Mouse (Mus musculus): Measurements from ENCODE around the gene Mamld1. TPM values are rescaled to one million over a fixed set of nuclear protein-coding genes. Genes with fewer than 3 reads are reported as not detected.

Mamld1 gene
- polyA plus RNA-seq, 1 experiment = 4.2 TPM

DNA sequence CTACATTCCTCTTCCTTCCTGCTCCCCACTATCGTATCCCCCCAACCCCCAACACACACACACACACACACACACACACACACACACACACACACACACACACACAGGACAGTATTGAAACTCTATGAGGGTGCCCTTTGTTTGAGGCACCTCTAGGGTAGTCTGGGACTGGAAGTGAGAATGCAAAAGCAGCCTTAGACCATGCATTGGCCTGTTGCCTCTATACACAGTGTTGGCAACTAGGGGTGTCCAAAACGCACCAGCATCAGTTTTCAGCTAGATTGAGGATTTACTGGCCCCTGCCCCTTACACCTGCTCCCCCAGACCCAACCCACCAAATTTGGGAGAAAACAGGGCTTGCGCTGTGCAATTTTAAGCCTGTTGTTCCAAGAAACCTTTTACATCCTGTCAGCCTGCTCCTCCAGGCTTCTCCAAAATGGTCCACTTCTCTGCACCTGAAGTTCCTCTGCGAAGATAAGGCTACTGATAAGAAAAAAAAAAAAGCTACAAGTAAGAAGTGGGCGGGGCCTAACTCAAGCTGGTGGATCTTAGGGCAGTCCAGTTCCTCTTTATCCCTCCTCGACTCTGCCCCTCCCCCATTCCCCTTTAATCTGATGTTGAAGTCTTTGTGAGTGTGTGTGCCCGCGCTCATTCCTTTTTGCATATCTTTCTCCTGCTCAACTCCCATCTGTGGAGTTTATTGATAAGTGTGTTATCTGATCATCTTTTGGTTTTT is 2.6 kb downstream of the Mamld1 start:
- Histone ChIP-seq H3K27ac (ENCODE audit: control insufficient read depth, insufficient read depth, low read depth, low read length) (peak overlapping the region; percentile 32; the same call in 1 of the 2 replicates), H3K27me3 (ENCODE audit: control insufficient read depth, insufficient read depth, low read length) (no peaks in the 10 kb centered on the region), H3K4me3 (ENCODE audit: control insufficient read depth, low read depth, low read length) (peak overlapping the region; percentile 37), H3K4me1 (ENCODE audit: control insufficient read depth, insufficient read depth, low read length) (peaks cover 17% of the 10 kb centered on the region), H3K36me3 (ENCODE audit: control insufficient read depth, insufficient read depth, low read length) (no peaks in the 10 kb centered on the region)
- TF ChIP-seq POLR2A (IDR thresholded peaks at IDR 0.05; ENCODE audit: control insufficient read depth, low read depth, low read length) (no peak), CTCF (IDR thresholded peaks at IDR 0.05; ENCODE audit: control insufficient read depth, insufficient read depth, insufficient replicate concordance, low read depth, low read length) (no peak)

DNA sequence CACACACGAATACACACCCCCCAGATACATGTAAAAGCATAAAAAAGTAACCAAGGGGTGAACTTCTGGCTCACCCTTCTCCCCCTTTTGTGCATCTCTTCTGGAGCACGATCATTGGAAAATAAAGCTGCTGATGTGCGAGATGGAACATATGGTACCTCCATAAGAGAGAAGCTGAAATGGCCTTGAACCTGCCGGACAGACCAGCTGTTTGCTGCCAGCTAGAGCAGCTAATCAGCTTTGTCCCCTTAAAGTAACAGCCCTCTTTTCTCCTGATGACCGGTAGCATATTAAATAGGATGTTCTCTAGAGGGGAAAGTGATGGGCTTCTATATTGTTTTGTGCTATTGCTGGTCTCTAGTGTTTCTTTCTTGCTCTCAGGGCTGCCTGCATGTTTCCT is 3.2 kb downstream of the Mamld1 start:
- Histone ChIP-seq H3K27me3 (ENCODE audit: control insufficient read depth, insufficient read depth, low read length) (no peaks in the 10 kb centered on the region), H3K36me3 (ENCODE audit: control insufficient read depth, insufficient read depth, low read length) (no peaks in the 10 kb centered on the region), H3K27ac (ENCODE audit: control insufficient read depth, insufficient read depth, low read depth, low read length) (peak overlapping the region; percentile 32; the same call in 1 of the 2 replicates), H3K4me3 (ENCODE audit: control insufficient read depth, low read depth, low read length) (no peak overlapping the region), H3K4me1 (ENCODE audit: control insufficient read depth, insufficient read depth, low read length) (peaks cover 17% of the 10 kb centered on the region)
- TF ChIP-seq POLR2A (IDR thresholded peaks at IDR 0.05; ENCODE audit: control insufficient read depth, low read depth, low read length) (no peak), CTCF (IDR thresholded peaks at IDR 0.05; ENCODE audit: control insufficient read depth, insufficient read depth, insufficient replicate concordance, low read depth, low read length) (no peak)

GRCm38 (mm10) chrX:71056968-71057367 is 6.9 kb downstream of the Mamld1 start:
- H3K27me3 ChIP-seq (ENCODE audit: control insufficient read depth, insufficient read depth, low read length) = no peaks in the 10 kb centered on the region
- no peaks in the 10 kb centered on the region for H3K36me3 ChIP-seq (ENCODE audit: control insufficient read depth, insufficient read depth, low read length)
- peak overlapping the region; percentile 13; the same call in 1 of the 2 replicates for H3K27ac ChIP-seq (ENCODE audit: control insufficient read depth, insufficient read depth, low read depth, low read length)
- H3K4me3 ChIP-seq (ENCODE audit: control insufficient read depth, low read depth, low read length) = no peak overlapping the region
- no peak for TF ChIP-seq CTCF (IDR thresholded peaks at IDR 0.05; ENCODE audit: control insufficient read depth, insufficient read depth, insufficient replicate concordance, low read depth, low read length)
- no peak for TF ChIP-seq POLR2A (IDR thresholded peaks at IDR 0.05; ENCODE audit: control insufficient read depth, low read depth, low read length)
- H3K4me1 ChIP-seq (ENCODE audit: control insufficient read depth, insufficient read depth, low read length) = peaks cover 4% of the 10 kb centered on the region

GRCm38 (mm10) chrX:71085092-71085807 is 35.2 kb downstream of the Mamld1 start:
- TF ChIP-seq POLR2A (IDR thresholded peaks at IDR 0.05; ENCODE audit: control insufficient read depth, low read depth, low read length) (no peak), CTCF (IDR thresholded peaks at IDR 0.05; ENCODE audit: control insufficient read depth, insufficient read depth, insufficient replicate concordance, low read depth, low read length) (no peak)
- H3K4me3 ChIP-seq (ENCODE audit: control insufficient read depth, low read depth, low read length) = no peak overlapping the region
- no peaks in the 10 kb centered on the region for H3K27me3 ChIP-seq (ENCODE audit: control insufficient read depth, insufficient read depth, low read length)
- no peaks in the 10 kb centered on the region for H3K36me3 ChIP-seq (ENCODE audit: control insufficient read depth, insufficient read depth, low read length)
- H3K27ac ChIP-seq (ENCODE audit: control insufficient read depth, insufficient read depth, low read depth, low read length) = no peak overlapping the region
- no peaks in the 10 kb centered on the region for H3K4me1 ChIP-seq (ENCODE audit: control insufficient read depth, insufficient read depth, low read length)

DNA sequence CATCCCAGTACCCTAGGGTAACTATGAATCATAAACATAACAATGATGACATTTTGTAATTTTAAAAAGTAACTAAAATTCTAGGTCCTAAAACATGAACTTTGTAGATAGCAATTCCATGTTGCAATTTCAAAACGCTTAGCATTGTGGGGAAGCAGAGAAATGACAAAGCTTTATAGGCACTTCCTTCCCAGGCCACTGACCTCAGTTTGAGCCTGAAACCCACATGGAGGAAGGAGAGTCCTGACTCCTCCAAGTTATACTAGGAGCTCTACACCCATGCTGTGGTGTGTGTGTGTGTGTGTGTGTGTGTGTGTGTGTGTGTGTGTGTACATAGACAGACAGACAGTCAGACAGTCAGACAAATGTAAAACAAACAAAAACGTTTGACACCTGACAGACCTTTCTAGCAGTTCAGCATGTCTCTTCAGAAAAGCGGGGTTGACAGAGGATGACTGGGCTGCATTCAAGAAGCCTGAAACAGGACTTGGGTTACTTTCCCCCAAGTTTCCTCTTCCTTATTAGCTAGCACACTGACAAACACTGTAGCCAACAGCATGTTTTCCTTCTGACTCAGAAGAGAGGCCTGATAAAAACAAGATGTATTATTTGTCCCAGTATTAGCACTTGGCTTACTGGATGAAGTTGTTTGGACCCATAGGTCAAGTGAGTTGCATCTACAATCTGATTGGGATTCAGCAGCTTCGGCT is 37.5 kb downstream of the Mamld1 start:
- TF ChIP-seq CTCF (IDR thresholded peaks at IDR 0.05; ENCODE audit: control insufficient read depth, insufficient read depth, insufficient replicate concordance, low read depth, low read length) (no peak), POLR2A (IDR thresholded peaks at IDR 0.05; ENCODE audit: control insufficient read depth, low read depth, low read length) (no peak)
- no peaks in the 10 kb centered on the region for H3K36me3 ChIP-seq (ENCODE audit: control insufficient read depth, insufficient read depth, low read length)
- no peaks in the 10 kb centered on the region for H3K4me1 ChIP-seq (ENCODE audit: control insufficient read depth, insufficient read depth, low read length)
- 0 out of 2 replicates have a peak overlapping the region, but pooled peaks have one; percentile 21 for H3K27ac ChIP-seq (ENCODE audit: control insufficient read depth, insufficient read depth, low read depth, low read length)
- no peak overlapping the region for H3K4me3 ChIP-seq (ENCODE audit: control insufficient read depth, low read depth, low read length)
- H3K27me3 ChIP-seq (ENCODE audit: control insufficient read depth, insufficient read depth, low read length) = no peaks in the 10 kb centered on the region

DNA sequence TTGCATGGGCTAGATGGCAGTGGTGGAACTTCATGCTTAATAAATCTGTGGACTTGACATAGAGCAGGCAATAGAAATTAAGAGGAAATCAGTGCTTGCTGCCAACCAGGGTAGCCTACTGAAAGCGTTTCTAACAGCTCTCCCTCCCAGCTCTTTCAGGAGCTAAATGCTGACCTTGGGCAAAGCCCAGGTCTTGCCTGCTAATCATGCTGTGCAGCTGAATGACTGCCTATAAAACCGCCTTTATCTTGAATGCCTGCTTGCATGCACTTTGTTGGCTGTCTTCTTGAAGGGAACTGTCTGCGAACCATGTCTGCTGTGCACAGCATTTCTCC is 38.0 kb downstream of the Mamld1 start:
- H3K27ac ChIP-seq (ENCODE audit: control insufficient read depth, insufficient read depth, low read depth, low read length) = no peak overlapping the region
- H3K4me3 ChIP-seq (ENCODE audit: control insufficient read depth, low read depth, low read length) = no peak overlapping the region
- no peak for TF ChIP-seq POLR2A (IDR thresholded peaks at IDR 0.05; ENCODE audit: control insufficient read depth, low read depth, low read length)
- TF ChIP-seq CTCF (IDR thresholded peaks at IDR 0.05; ENCODE audit: control insufficient read depth, insufficient read depth, insufficient replicate concordance, low read depth, low read length) = no peak
- H3K36me3 ChIP-seq (ENCODE audit: control insufficient read depth, insufficient read depth, low read length) = no peaks in the 10 kb centered on the region
- no peaks in the 10 kb centered on the region for H3K4me1 ChIP-seq (ENCODE audit: control insufficient read depth, insufficient read depth, low read length)
- no peaks in the 10 kb centered on the region for H3K27me3 ChIP-seq (ENCODE audit: control insufficient read depth, insufficient read depth, low read length)

DNA sequence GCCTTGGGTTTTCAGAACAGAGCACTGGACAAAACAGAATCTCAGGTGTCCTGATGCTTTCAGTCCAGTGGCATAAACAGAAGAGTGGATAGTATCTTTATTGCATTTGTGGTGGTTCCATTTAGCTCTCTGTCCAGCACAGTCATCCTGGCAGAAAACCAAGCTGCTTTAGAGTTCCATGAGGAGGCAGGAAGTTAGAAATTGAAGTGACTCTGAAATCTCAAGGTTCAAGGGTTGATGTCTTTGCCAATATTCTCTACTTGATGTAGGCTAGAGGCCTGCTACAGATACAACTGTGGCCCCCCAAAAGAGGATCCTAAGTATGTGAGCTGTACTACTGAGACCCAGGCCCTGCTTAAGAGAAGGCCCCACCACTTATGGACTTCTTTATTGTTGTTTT is 55.8 kb downstream of the Mamld1 start:
- Histone ChIP-seq H3K4me3 (ENCODE audit: control insufficient read depth, low read depth, low read length) (no peak overlapping the region), H3K27me3 (ENCODE audit: control insufficient read depth, insufficient read depth, low read length) (no peaks in the 10 kb centered on the region), H3K36me3 (ENCODE audit: control insufficient read depth, insufficient read depth, low read length) (no peaks in the 10 kb centered on the region), H3K27ac (ENCODE audit: control insufficient read depth, insufficient read depth, low read depth, low read length) (peak overlapping the region; percentile 49; the same call in 1 of the 2 replicates), H3K4me1 (ENCODE audit: control insufficient read depth, insufficient read depth, low read length) (no peaks in the 10 kb centered on the region; the same call in 1 of the 2 replicates)
- TF ChIP-seq CTCF (IDR thresholded peaks at IDR 0.05; ENCODE audit: control insufficient read depth, insufficient read depth, insufficient replicate concordance, low read depth, low read length) (no peak), POLR2A (IDR thresholded peaks at IDR 0.05; ENCODE audit: control insufficient read depth, low read depth, low read length) (no peak)
